Mouse (Mus musculus) CH12.LX (cell line): ENCODE data around the gene Muc13. TPM values are rescaled to one million over a fixed set of nuclear protein-coding genes. Genes with fewer than 3 reads are reported as not detected.

Experiments
- DNase-seq: peaks from one replicate; pipeline ENCODE4 v3.0.0-alpha.2; 2013; ENCODE audit errors: extremely low read depth
- H3K27ac ChIP-seq: 2 replicates; pipeline ENCODE4 v1.5.1; 2012; ENCODE audit warnings: low read depth, mild to moderate bottlenecking, control low read depth, moderate library complexity; ENCODE audit not compliant: insufficient read depth
- H3K27me3 ChIP-seq: replicated peaks from 2 replicates; pipeline ENCODE3; 2012; ENCODE audit warnings: inconsistent platforms
- H3K36me3 ChIP-seq, 2 experiments: replicated peaks in 1 of 2; 2 replicates each; pipeline versions ENCODE3 to v1.6.1; 2012; ENCODE audit warnings: inconsistent platforms in 1 of 2, low read length in 1 of 2, mild to moderate bottlenecking in 1 of 2, mixed read lengths in 1 of 2, moderate library complexity in 1 of 2; ENCODE audit not compliant: control insufficient read depth in 1 of 2, insufficient read depth in 1 of 2
- H3K4me1 ChIP-seq, 2 experiments: 2 replicates each; pipeline ENCODE4 v1.6.1; 2012; ENCODE audit warnings: inconsistent platforms in 1 of 2, moderate library complexity in 1 of 2; ENCODE audit not compliant: insufficient read depth in 2 of 2, control insufficient read depth in 1 of 2
- H3K4me2 ChIP-seq: 2 replicates; pipeline ENCODE4 v1.6.1; 2012; ENCODE audit warnings: low read depth, mild to moderate bottlenecking, control low read depth; ENCODE audit not compliant: poor library complexity, insufficient read depth, severe bottlenecking
- H3K4me3 ChIP-seq, 3 experiments: fragments of 150-350 bp in 1 of 3; sonication (generic) in 1 of 3; replicated peaks in 1 of 3; 2 replicates each; pipeline versions ENCODE3 to v1.5.1; 2011 to 2012; ENCODE audit warnings: low read depth in 2 of 3, low read length in 2 of 3, mild to moderate bottlenecking in 2 of 3, moderate library complexity in 2 of 3, control low read depth in 1 of 3, improper control_type of control experiment in 1 of 3, inconsistent platforms in 1 of 3, mixed read lengths in 1 of 3; ENCODE audit not compliant: poor library complexity in 1 of 3
- H3K79me2 ChIP-seq: replicated peaks from 2 replicates; pipeline ENCODE4 v1.6.1; 2012; ENCODE audit warnings: mild to moderate bottlenecking, moderate library complexity; ENCODE audit not compliant: control insufficient read depth, poor library complexity, insufficient read depth, severe bottlenecking; ENCODE audit errors: extremely low read depth
- H3K9ac ChIP-seq: 2 replicates; pipeline ENCODE4 v1.6.1; 2012; ENCODE audit warnings: low read depth, mild to moderate bottlenecking, control low read depth, moderate library complexity; ENCODE audit not compliant: insufficient read depth
- H3K9me3 ChIP-seq: replicated peaks from 2 replicates; pipeline ENCODE3; 2012; ENCODE audit warnings: low read length, inconsistent platforms, mixed read lengths
- CHD1 ChIP-seq: IDR thresholded peaks from 2 replicates; pipeline ENCODE4 v1.6.1; 2012; ENCODE audit warnings: low read depth, low read length, improper control_type of control experiment, inconsistent platforms
- CTCF ChIP-seq, 2 experiments: IDR thresholded peaks in 1 of 2; conservative IDR thresholded peaks in 1 of 2; 2 replicates each; pipeline ENCODE4 v1.5.1; 2011 to 2012; ENCODE audit warnings: low read depth in 2 of 2, low read length in 2 of 2, improper control_type of control experiment in 1 of 2, inconsistent platforms in 1 of 2, mild to moderate bottlenecking in 1 of 2, moderate library complexity in 1 of 2
- ELF1 ChIP-seq: IDR thresholded peaks from 2 replicates; pipeline ENCODE4 v1.6.1; 2014; ENCODE audit warnings: low read depth, mild to moderate bottlenecking, inconsistent platforms, low read length, improper control_type of control experiment
- EP300 ChIP-seq: IDR thresholded peaks from 2 replicates; pipeline ENCODE4 v1.6.1; 2011; ENCODE audit warnings: low read length, improper control_type of control experiment
- ETS1 ChIP-seq: conservative IDR thresholded peaks from 2 replicates; pipeline ENCODE4 v1.6.1; 2012; ENCODE audit warnings: low read depth, mild to moderate bottlenecking, inconsistent platforms, low read length, improper control_type of control experiment, moderate library complexity
- GABPA ChIP-seq: IDR thresholded peaks from 2 replicates; pipeline ENCODE4 v1.6.1; 2012; ENCODE audit warnings: low read depth, low read length, improper control_type of control experiment, inconsistent platforms; ENCODE audit not compliant: insufficient replicate concordance
- HCFC1 ChIP-seq: IDR thresholded peaks from 2 replicates; pipeline ENCODE4 v1.6.1; 2012; ENCODE audit warnings: low read depth, mild to moderate bottlenecking, inconsistent platforms, low read length, improper control_type of control experiment
- IRF4 ChIP-seq: IDR thresholded peaks from 2 replicates; pipeline ENCODE4 v1.6.1; 2014; ENCODE audit warnings: low read depth, mild to moderate bottlenecking, inconsistent platforms, low read length, improper control_type of control experiment
- MAFK ChIP-seq: IDR thresholded peaks from 2 replicates; pipeline ENCODE4 v1.6.1; 2011; ENCODE audit warnings: low read length, improper control_type of control experiment; ENCODE audit not compliant: insufficient replicate concordance
- MAZ ChIP-seq: IDR thresholded peaks from 2 replicates; pipeline ENCODE4 v1.6.1; 2012; ENCODE audit warnings: low read depth, mild to moderate bottlenecking, inconsistent platforms, low read length, improper control_type of control experiment, moderate library complexity
- MEF2A ChIP-seq: IDR thresholded peaks from 2 replicates; pipeline ENCODE4 v1.6.1; 2014; ENCODE audit warnings: low read depth, mild to moderate bottlenecking, inconsistent platforms, low read length, improper control_type of control experiment, borderline replicate concordance
- MXI1 ChIP-seq: IDR thresholded peaks from 2 replicates; pipeline ENCODE4 v1.6.1; 2011; ENCODE audit warnings: mild to moderate bottlenecking, low read depth, low read length, improper control_type of control experiment
- MYC ChIP-seq: IDR thresholded peaks from 2 replicates; pipeline ENCODE4 v1.6.1; 2011; ENCODE audit warnings: low read depth, mild to moderate bottlenecking, improper control_type of control experiment, low read length
- NELFE ChIP-seq: IDR thresholded peaks from 2 replicates; pipeline ENCODE4 v1.6.1; 2011; ENCODE audit warnings: low read depth, low read length, improper control_type of control experiment
- PAX5 ChIP-seq: IDR thresholded peaks from 2 replicates; pipeline ENCODE4 v1.6.1; 2012; ENCODE audit warnings: low read length, inconsistent platforms, mixed read lengths
- POLR2AphosphoS2 ChIP-seq: IDR thresholded peaks from 2 replicates; pipeline ENCODE4 v1.6.1; 2011; ENCODE audit warnings: low read depth, low read length, improper control_type of control experiment
- SIN3A ChIP-seq: IDR thresholded peaks from 2 replicates; pipeline ENCODE4 v1.6.1; 2012; ENCODE audit warnings: low read length, improper control_type of control experiment, inconsistent platforms
- TBP ChIP-seq: conservative IDR thresholded peaks from 2 replicates; pipeline ENCODE4 v1.6.1; 2011; ENCODE audit warnings: low read depth, low read length, improper control_type of control experiment
- UBTF ChIP-seq: IDR thresholded peaks from 2 replicates; pipeline ENCODE4 v1.6.1; 2012; ENCODE audit warnings: low read depth, mild to moderate bottlenecking, inconsistent platforms, low read length, improper control_type of control experiment, moderate library complexity
- USF1 ChIP-seq: IDR thresholded peaks from 2 replicates; pipeline ENCODE4 v1.6.1; 2014; ENCODE audit warnings: low read depth, mild to moderate bottlenecking, inconsistent platforms, low read length, improper control_type of control experiment
- USF2 ChIP-seq: conservative IDR thresholded peaks from 2 replicates; pipeline ENCODE4 v1.6.1; 2011; ENCODE audit warnings: low read depth, low read length, improper control_type of control experiment
- ZMIZ1 ChIP-seq: IDR thresholded peaks from 2 replicates; pipeline ENCODE4 v1.6.1; 2012; ENCODE audit warnings: low read depth, mild to moderate bottlenecking, inconsistent platforms, low read length, improper control_type of control experiment
- ZNF384 ChIP-seq: IDR thresholded peaks from 2 replicates; pipeline ENCODE4 v1.6.1; 2012; ENCODE audit warnings: low read depth, low read length, improper control_type of control experiment, inconsistent platforms
- dilution Hi-C: fragments of 300-500 bp; cut with MboI; formaldehyde crosslinking; loops from 2 replicates; pipeline ENCODE4 v1.14.3; 2020; ENCODE audit warnings: low sequenced_read_pairs; ENCODE audit not compliant: extremely low pct_unique_long_range_greater_than_20kb, extremely low pct_ligation_motif_present
- in situ Hi-C: fragments of 300-500 bp; cut with MboI; formaldehyde crosslinking; loops from 3 replicates; pipeline ENCODE4 v1.14.3; 2019; ENCODE audit warnings: low sequenced_read_pairs, low pct_ligation_motif_present, low pct_unique_long_range_greater_than_20kb, mixed read lengths
- polyA plus RNA-seq: library from polyadenylated mRNA; unstranded; fragments of >175 nt; gene quantifications from 2 replicates; pipeline ENCODE4 v1.2.1, GENCODE M21; 2012; ENCODE audit warnings: low read depth; ENCODE audit not compliant: insufficient read length
- total RNA-seq, 2 experiments: library from RNA; depleted of rRNA; stranded (reverse); fragments of 300-350 nt in 1 of 2; fragments of >200 nt in 1 of 2; gene quantifications; 2 replicates each; pipeline ENCODE4 v1.2.3; 2012 to 2014

Gene Muc13
- total and polyA plus RNA-seq, 3 experiments = not detected

DNA sequence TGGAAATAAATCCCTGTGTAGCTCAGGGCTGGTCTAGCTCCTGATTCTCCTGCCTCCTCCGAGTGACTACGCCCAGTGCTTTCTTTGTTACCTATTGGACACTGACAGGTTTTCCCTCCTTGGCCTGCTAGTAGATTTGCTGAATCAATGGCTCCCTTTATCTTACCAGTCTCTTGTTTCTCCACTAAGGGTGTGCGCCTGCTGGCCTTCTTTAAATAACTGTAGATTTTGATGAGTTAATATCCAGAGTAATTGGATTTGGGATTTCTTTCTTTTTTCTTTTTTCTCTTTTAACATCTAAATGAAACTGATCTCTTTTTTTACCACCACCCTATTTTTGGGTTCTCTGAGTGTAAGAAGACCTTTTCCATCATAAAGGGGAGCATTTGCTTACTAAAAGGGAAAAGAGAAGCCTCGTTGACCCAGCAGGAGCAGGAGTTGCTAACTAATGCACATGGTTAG, 50.3 kb downstream of the Muc13 start:
- Histone ChIP-seq H3K36me3 (no peaks in the 10 kb centered on the region), H3K4me2 (no peak overlapping the region), H3K27me3 (peaks cover 2% of the 10 kb centered on the region), H3K4me1 (no peaks in the 10 kb centered on the region), H3K9ac (no peak overlapping the region), H3K79me2 (no peaks in the 10 kb centered on the region), H3K4me3 (no peak overlapping the region), H3K27ac (no peak overlapping the region), H3K9me3 (no peaks in the 10 kb centered on the region)
- no peak for DNase-seq
- in situ Hi-C loops = no loop called here
- dilution Hi-C loops = no loop called here
- TF ChIP-seq IRF4 (no peak), MXI1 (no peak), USF2 (no peak), USF1 (no peak), ZMIZ1 (no peak), EP300 (no peak), HCFC1 (no peak), CTCF (conservative IDR thresholded peaks at IDR 0.05 in 1 of 2, IDR thresholded peaks at IDR 0.05 in 1 of 2; ENCODE audit: low read depth in 2 of 2, low read length in 2 of 2) (no peak), POLR2AphosphoS2 (no peak), MAFK (no peak)

DNA sequence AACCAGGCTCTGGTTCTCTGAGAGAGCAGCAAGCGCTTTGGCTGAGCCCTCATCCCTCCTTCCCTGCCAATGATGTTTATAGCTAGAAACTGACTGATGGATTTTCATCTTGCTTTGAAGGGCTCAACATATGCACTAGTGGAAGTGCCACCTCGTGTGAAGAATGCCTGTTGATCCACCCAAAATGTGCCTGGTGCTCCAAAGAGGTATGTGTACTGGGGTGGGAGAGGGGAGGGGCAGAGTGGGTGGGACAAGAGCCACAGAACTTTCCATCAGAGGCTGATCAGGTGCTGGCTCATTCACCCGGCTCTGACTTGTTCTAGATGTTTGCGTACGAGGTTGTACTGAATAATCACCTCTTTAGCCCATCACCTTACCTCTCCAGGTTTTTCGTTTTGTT, 51.0 kb downstream of the Muc13 start:
- Histone ChIP-seq H3K79me2 (no peaks in the 10 kb centered on the region), H3K36me3 (no peaks in the 10 kb centered on the region), H3K4me3 (no peak overlapping the region), H3K9me3 (no peaks in the 10 kb centered on the region), H3K27ac (no peak overlapping the region), H3K9ac (no peak overlapping the region), H3K27me3 (peaks cover 2% of the 10 kb centered on the region), H3K4me2 (no peak overlapping the region), H3K4me1 (no peaks in the 10 kb centered on the region)
- in situ Hi-C loops (no loop called here), dilution Hi-C loops (no loop called here)
- no peak for DNase-seq
- TF ChIP-seq SIN3A (no peak), ELF1 (no peak), PAX5 (no peak), GABPA (no peak), NELFE (no peak), MYC (no peak), ZNF384 (no peak), ETS1 (no peak), MAZ (no peak), CHD1 (no peak), MEF2A (no peak), UBTF (no peak), TBP (no peak), IRF4 (no peak), USF1 (no peak)
